Mouse (Mus musculus) gastrocnemius, postnatal 25 days (tissue): ENCODE results near the gene Tpsab1. TPM values are rescaled to one million over a fixed set of nuclear protein-coding genes. Genes with fewer than 3 reads are reported as not detected.

Experiments used
- DNase-seq: peaks from one replicate; pipeline ENCODE4 v3.0.0; 2022
- long read RNA-seq, 2 experiments: library from polyadenylated mRNA; stranded (forward); transcript quantifications; one replicate each; pipeline ENCODE4 v2.0.0; 2021
- total RNA-seq, 2 experiments: library from RNA; stranded (reverse); gene quantifications; 1 replicate in 1 of 2; 2 replicates in 1 of 2; pipeline ENCODE4 v1.2.3; 2021

Tpsab1 gene
- 1 to 10 TPM; 1.3 to 3.1 TPM for total RNA-seq
- long read RNA-seq, experiment 1, partial matches to known transcripts, result 1 of 5 reads
- long read RNA-seq, experiment 1, other reads (novel, unspliced or antisense), result 1 of 5 reads
- long read RNA-seq, experiment 2, transcript Tpsab1-202 (5 exons, 1,156 nt), result major isoform, 7 of 7 reads
- long read RNA-seq, experiment 2, partial matches to known transcripts, result 0 of 7 reads
- long read RNA-seq, experiment 2, other reads (novel, unspliced or antisense), result 0 of 7 reads

GRCm38 (mm10) chr17:25345462-25345861, at the start of gene Tpsab1:
Gene Tpsab1, minus strand, starts transcription at chr17:25345562.
- no peak for DNase-seq

- DNase-seq, result no peak
Observed at GRCm38 (mm10) chr17:25394526-25394925, 49.2 kb upstream of the Tpsab1 start.

DNA sequence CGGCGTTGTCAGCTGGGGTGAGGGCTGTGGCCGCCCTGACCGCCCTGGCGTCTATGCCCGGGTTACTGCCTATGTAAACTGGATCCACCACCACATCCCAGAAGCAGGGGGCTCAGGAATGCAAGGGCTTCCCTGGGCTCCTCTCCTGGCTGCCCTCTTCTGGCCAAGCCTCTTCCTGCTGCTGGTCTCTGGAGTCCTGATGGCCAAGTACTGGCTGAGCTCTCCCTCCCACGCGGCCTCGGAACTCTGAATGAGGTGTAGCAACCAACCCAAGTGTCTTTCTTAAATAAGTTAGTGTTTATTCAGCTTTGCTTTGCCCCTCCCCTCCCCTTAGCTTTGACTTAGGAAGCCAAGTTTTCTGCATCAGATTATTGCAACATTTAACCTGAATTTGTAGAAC, 28.6 kb upstream of the Tpsab1 start:
- no peak for DNase-seq

DNA sequence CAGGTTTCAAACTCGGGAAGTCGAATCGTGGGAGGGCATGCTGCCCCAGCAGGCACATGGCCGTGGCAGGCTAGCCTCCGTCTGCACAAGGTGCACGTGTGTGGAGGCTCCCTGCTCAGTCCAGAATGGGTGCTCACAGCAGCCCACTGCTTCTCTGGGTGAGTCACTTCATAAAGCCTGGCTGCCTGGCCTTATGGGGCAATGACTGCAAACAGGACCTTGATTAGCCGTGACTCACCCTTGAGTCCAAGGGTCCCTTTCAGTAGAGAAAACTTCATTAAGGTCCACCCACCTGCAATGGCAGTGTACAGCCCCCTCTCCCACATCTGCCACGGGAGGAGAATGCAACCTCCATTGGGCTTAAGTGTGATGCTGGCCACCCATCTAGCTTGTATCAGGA, 27.1 kb upstream of the Tpsab1 start:
- no peak for DNase-seq

DNA sequence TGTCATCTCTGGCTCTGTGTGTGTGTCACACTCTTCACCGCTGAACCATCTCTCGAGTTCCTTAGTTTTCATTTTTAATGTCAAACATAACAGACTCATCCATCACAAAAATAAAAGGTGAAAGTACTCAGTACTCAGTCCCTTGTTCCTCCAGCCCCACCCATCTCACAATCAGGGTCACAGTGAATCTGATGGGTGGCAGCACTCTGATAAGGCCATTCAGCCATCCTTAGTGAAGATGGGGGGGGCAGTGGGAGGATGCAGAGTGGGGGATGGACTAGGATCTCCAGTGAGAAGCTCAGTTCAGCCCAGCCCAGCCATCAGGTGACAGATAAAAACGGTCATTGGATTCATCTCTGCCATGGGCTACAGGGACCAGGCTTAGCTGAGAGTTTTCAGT, 23.6 kb upstream of the Tpsab1 start, which contains the start of gene Tpsg1:
Gene Tpsg1, plus strand, starts transcription at position 301 of the 400 bp plus-strand sequence.
- DNase-seq, result no peak

DNA sequence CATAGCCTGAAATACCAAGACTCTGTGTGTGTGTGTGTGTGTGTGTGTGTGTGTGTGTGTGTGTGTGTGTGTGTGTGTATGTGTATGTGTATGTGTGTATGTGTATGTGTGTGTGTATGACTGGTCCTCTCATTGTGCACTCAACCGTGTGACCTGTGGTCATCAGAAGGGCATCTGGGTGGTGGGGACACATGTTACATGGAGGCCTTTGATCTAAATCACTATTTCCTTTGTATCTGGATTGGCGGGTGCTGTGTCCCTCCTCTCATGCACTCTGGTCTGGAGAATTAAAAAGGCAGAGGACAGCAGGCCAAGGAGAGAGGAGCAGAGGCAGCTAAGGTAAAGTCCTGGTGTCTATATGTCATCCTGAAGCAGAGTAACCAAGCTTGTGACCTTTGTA, 20.6 kb upstream of the Tpsab1 start, which contains the start of gene Tpsb2:
Gene Tpsb2, plus strand, starts transcription at position 301 of the 400 bp plus-strand sequence.
- no peak for DNase-seq

- DNase-seq, result no peak
Observed at GRCm38 (mm10) chr17:25363726-25364125, 18.4 kb upstream of the Tpsab1 start.

- no peak for DNase-seq
Observed at GRCm38 (mm10) chr17:25361291-25361690, 15.9 kb upstream of the Tpsab1 start.

DNA sequence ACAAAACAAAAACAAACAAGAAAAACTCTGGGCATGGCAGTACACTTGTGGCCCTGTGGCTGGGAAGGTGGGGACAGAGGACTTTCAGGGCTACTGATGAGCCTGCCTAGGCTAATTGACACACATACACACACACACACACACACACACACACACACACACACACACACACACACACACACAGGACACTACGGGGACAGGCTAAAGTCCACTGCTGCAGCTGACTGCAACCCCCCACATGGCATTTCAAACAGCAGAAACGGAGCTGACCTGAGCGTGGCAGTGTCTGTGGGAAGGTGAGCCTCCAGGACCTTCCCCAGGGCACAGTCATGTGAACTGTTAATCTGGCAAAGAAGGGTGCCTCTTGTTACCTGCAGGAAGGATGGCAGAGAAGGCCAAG, 3.9 kb downstream of the Tpsab1 start:
- no peak for DNase-seq

DNA sequence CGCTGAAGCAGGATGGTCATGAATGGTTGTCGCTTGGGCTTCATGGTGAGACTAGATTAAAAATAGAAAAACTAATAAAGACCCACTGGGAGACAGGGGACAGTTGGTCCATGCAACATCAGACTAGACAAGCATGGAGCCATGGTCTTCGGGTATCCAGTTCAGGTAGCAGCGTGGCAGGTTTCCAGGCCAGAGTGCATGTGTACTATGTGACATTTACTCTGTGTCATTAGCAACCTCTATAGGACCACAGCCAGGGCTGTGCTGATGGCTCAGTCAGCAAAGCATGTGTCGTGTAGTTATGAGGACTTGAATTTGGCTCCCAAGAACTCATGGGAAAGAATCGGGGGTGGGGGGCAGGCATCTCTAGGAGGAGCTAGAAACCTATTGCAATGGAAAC, 5.4 kb downstream of the Tpsab1 start:
- no peak for DNase-seq

DNA sequence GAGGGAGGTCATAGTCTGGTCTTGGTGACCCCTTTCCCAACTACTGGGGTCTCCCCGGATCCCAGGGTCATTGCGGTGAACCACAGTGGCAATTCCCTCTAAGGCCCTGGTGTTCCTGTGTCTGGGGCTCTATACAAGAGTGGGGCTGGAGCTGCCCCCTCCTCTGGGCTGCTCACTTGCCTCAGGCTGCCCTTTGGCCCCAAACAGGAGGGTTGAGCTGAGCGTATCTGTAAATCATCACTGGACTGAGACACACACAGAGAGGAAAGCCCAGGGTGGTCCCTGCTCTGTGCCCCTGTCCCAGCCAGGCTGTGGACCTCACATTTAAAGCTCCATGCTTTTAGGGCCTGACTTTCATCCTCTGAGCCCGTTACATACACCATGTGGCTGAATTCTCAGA, 7.1 kb downstream of the Tpsab1 start:
- no peak for DNase-seq

GRCm38 (mm10) chr17:25333943-25334342, 11.4 kb downstream of the Tpsab1 start:
- no peak for DNase-seq

GRCm38 (mm10) chr17:25332321-25332720, 13.0 kb downstream of the Tpsab1 start:
- DNase-seq, result no peak

- no peak for DNase-seq
Observed at GRCm38 (mm10) chr17:25322930-25323329, 22.4 kb downstream of the Tpsab1 start.

- no peak for DNase-seq
Observed at GRCm38 (mm10) chr17:25320819-25321218, 24.5 kb downstream of the Tpsab1 start.

DNA sequence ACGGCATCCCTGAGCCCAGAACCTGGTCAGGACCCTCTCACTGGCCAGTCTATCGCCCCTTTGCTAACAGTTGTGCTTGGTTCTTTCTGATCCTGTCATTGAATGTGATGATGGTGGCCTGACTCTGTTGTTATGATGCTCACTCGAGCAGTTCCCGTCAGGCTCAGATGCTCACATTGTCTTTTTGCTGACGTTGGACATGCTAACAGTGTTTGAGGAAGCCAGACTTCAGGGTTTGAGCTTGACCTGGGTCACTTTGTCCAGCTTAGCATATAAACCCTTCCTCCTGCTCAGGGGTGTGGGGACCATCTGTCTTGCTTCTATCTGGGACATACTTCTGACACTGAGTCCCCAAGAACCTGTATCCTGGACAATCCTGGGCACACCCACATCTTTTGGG, 27.0 kb downstream of the Tpsab1 start, which contains the start of gene Prss29:
Gene Prss29, plus strand, starts transcription at position 301 of the 400 bp plus-strand sequence.
- no peak for DNase-seq

GRCm38 (mm10) chr17:25308346-25308745, 37.0 kb downstream of the Tpsab1 start, which contains the start of gene Prss28:
Gene Prss28, plus strand, starts transcription at chr17:25308646.
- DNase-seq, result no peak

DNA sequence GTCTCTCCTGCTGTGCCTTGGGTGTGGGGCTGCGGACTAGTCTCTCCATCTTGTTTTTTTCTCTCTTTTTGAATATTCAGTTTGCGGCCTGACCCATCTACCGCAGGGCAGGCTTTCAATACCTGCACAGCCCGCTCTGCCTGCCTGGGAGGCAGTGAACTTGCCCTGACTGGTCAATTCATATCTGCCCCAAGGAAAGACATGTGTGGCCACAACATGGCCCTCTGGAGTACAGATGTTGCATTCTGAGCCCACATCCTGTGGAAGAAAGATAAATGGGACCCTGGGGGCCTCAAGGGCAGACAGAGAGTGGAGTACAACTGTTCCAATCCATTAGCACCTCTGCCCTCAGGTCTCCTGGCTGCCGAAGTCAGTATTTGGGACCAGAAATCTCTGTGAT, 47.3 kb downstream of the Tpsab1 start, which contains the start of gene Prss34:
Gene Prss34, plus strand, starts transcription at position 301 of the 400 bp plus-strand sequence.
- no peak for DNase-seq

DNA sequence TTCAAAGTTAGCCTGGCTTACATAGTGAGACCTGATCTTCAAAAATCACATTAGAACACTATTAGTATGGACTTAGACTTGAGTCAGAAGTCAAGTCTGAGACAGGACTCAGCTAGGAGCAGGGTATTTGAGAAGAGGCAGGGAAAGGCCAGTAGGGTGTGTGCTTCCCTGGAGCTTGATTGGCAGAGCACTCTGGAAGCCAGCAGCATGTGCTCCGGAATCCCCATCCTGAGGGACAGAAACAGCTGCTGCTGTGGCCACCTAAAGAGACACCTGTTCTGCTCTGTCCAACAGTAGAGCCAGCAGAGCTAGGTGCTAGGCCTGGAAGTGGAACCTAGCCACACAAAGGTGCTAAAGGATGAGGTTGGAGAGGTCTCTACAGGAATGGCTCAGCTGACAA, 51.3 kb downstream of the Tpsab1 start:
- no peak for DNase-seq

DNA sequence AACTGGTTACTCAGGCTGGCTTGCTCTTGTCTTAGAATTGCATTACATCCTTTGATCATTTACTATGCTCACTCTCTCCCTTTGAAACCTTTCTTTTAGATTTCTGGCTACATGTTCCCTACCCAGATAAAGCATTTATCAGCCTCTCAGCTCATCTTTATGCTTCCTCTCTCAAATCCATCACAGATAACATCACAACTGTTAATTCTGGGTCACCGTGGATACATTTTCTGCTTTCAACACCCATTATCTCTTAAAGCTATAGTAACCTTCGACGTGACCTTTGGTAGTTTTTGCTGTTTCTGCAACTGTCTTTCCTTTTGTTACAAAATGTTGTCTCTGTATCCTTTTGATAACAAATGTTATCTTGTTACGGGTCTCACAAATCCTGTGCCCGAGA, 51.9 kb downstream of the Tpsab1 start:
- no peak for DNase-seq
